Mouse (Mus musculus) stomach, embryonic 14.5 days (tissue): ENCODE results near the gene Ap2b1. TPM values are rescaled to one million over a fixed set of nuclear protein-coding genes. Genes with fewer than 3 reads are reported as not detected.
"Not testable (repeated sequence)": the region's sequence is repeated elsewhere in the genome, so short reads cannot be mapped to it uniquely, and the experiment has no call there.

Source experiments
- ATAC-seq: fragments of 200-750 bp; cut with Nextera tagmentation; 2 replicates; pipeline ENCODE4 v1.8.0; 2017; ENCODE audit warnings: low read depth, moderate TSS enrichment; ENCODE audit not compliant: insufficient number of reproducible peaks, insufficient read depth, low FRiP score
- H3K27ac ChIP-seq: fragments of 300-500 bp; sonication (generic); 2 replicates; pipeline ENCODE4 v1.5.1; 2014; ENCODE audit warnings: mild to moderate bottlenecking, low read length, moderate library complexity, mixed read lengths
- H3K27me3 ChIP-seq: fragments of 300-500 bp; sonication (generic); 2 replicates; pipeline ENCODE4 v1.6.1; 2014; ENCODE audit warnings: low read length, control low read depth, mixed read lengths; ENCODE audit not compliant: control insufficient read depth, insufficient read depth
- H3K36me3 ChIP-seq: fragments of 300-500 bp; sonication (generic); 2 replicates; pipeline ENCODE4 v1.6.1; 2014; ENCODE audit warnings: mild to moderate bottlenecking, control low read depth, low read length, moderate library complexity, mixed read lengths; ENCODE audit not compliant: control insufficient read depth, insufficient read depth
- H3K4me1 ChIP-seq: fragments of 300-500 bp; sonication (generic); 2 replicates; pipeline ENCODE4 v1.6.1; 2014; ENCODE audit warnings: low read length, control low read depth, mixed read lengths; ENCODE audit not compliant: control insufficient read depth, insufficient read depth
- H3K4me2 ChIP-seq: fragments of 300-500 bp; sonication (generic); replicated peaks from 2 replicates; pipeline ENCODE4 v1.6.1; 2014; ENCODE audit warnings: low read depth, low read length, control low read depth
- H3K4me3 ChIP-seq: fragments of 300-500 bp; sonication (generic); 2 replicates; pipeline ENCODE4 v1.5.1; 2014; ENCODE audit warnings: low read depth, low read length, control low read depth
- H3K9ac ChIP-seq: fragments of 300-500 bp; sonication (generic); replicated peaks from 2 replicates; pipeline ENCODE4 v1.6.1; 2014; ENCODE audit warnings: low read depth, mild to moderate bottlenecking, control low read depth, low read length, moderate library complexity, mixed read lengths
- H3K9me3 ChIP-seq: fragments of 300-500 bp; sonication (generic); 2 replicates; pipeline ENCODE4 v1.6.1; 2016; ENCODE audit warnings: low read depth, low read length, control low read depth; ENCODE audit not compliant: control insufficient read depth
- WGBS: fragments of 180-500 bp; shearing (Covaris S2); extraction: QIAGEN DNeasy Blood & Tissue Kit; methylation state at CpG from one replicate; pipeline ENCODE4 v1.1.7; 2014; 5-methylcytosine and 5-hydroxymethylcytosine counted together
- polyA plus RNA-seq: library from polyadenylated mRNA; unstranded; fragments of >200 nt; fragmentation: Nextera tagmentation; extraction: Ambion mirVana; gene quantifications from 2 replicates; pipeline ENCODE4 v1.2.1, GENCODE M21; 2014

Gene Ap2b1
- polyA plus RNA-seq, 1 experiment from 2014 or later: 68.6 TPM

DNA sequence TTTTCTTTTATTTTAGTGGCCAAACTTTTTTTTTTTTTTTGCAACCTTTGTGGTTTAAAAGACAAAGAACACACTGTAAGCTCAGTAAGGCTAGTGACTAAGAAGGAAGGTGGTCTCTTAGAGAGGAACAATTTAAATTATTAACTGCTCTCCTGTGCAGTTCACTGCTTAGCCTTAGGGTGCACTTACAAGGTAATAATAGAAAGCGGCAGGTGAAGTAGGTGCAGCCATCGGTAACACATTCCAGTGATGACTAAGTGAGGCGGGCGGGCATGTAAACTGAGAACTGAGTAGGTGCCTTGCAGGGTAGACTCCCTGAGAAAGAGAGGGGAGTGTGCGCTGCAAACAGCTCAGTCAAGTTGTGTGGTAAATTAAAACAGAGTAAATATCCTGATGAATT, 4.9 kb downstream of the Ap2b1 start:
- ATAC-seq: no peak
- peak overlapping the region; percentile 97 for H3K4me3 ChIP-seq

DNA sequence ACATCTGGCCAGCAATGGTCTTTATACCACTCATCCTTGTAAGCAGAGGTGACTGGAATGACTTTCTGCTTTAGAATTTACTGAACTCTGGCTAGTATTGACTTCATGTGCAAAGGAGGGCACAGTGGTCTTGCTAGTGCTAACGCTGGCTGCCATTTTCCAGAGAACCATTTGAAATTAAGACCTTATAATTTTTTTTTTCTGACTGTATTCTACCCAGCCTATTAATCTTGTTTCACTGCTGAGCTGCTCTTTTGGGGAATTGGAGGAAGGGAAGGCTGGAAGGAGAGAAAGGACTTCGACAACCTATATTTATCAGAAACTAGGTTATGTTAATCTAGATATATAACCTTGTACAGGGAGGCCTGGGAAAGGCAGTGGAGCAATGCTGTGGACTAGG, 5.7 kb downstream of the Ap2b1 start:
- Histone ChIP-seq H3K27me3 (no peaks in the 10 kb centered on the region), H3K4me3 (no peak overlapping the region; the same call in 1 of the 2 replicates), H3K36me3 (no peaks in the 10 kb centered on the region; the same call in 1 of the 2 replicates), H3K9ac (no peak overlapping the region), H3K4me1 (peaks cover 10% of the 10 kb centered on the region), H3K4me2 (peak overlapping the region; percentile 67), H3K9me3 (no peaks in the 10 kb centered on the region), H3K27ac (no peak overlapping the region)
- 87% methylated on average over 2 of the region's 2 CpGs for whole genome bisulfite sequencing
- no peak for ATAC-seq

More for the DNA sequence above, 4.9 kb downstream of the Ap2b1 start:
- Histone ChIP-seq H3K27me3 (no peaks in the 10 kb centered on the region), H3K9me3 (no peaks in the 10 kb centered on the region), H3K4me1 (peaks cover 10% of the 10 kb centered on the region), H3K4me2 (peak overlapping the region; percentile 67), H3K27ac (no peak overlapping the region), H3K36me3 (no peaks in the 10 kb centered on the region; the same call in 1 of the 2 replicates), H3K9ac (peak overlapping the region; percentile 90; the same call in 1 of the 2 replicates)
- 39% methylated on average over 5 of the region's 5 CpGs for WGBS

DNA sequence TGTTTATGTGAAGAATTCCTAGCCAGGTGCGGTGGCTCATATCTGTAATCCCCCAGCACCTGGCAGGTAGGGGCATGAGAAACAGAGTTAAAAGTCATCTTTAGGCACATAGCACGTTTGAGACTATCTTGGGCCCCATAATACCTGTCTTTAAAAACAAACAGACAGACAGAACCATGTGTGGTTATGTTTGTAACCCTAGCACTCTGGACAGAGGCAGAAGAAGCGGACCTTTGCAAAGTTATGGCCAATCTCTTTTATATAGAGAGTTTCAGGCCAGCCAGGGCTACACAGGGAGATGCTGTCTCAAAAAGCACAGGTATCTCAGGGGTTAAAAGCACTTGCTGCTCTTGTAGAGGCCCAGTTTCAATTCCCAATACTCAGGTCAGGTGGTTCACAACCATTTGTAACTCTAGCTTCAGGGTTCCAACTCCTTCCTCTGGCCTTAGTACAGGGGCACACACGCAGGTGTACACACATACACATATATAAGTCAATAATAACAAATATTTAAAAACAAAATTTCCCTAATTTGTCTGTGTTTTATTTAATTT, 8.0 kb downstream of the Ap2b1 start:
- H3K4me1 ChIP-seq: peaks cover 10% of the 10 kb centered on the region
- no peaks in the 10 kb centered on the region for H3K27me3 ChIP-seq
- H3K4me3 ChIP-seq: no peak overlapping the region
- H3K27ac ChIP-seq: no peak overlapping the region
- WGBS: 74% methylated on average over 4 of the region's 4 CpGs
- H3K4me2 ChIP-seq: no peak overlapping the region
- H3K9ac ChIP-seq: no peak overlapping the region
- H3K9me3 ChIP-seq: no peaks in the 10 kb centered on the region
- peaks cover 3% of the 10 kb centered on the region for H3K36me3 ChIP-seq
- ATAC-seq: no peak

DNA sequence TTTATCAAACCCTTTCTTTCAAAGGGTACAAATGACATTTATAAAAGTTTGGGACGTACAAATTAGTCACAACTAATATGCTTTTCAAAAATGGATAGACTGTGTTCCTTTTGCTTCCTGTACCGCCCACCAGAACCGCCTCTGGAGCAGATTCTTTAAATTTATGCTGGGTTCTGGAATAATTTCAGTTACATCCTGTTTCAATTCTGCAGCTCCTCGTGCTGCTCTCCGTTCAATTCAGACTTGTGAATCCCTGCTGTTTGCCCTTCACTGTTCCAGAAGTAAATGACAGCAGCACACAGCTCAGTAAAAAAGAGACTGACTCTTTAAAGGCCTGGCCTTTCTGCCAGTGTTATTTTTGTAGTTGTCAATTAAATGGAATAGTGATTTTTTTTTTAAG, 13.6 kb downstream of the Ap2b1 start:
- ATAC-seq: no peak
- Histone ChIP-seq H3K36me3 (peaks cover 7% of the 10 kb centered on the region), H3K27ac (no peak overlapping the region), H3K27me3 (no peaks in the 10 kb centered on the region), H3K4me3 (no peak overlapping the region), H3K4me1 (no peaks in the 10 kb centered on the region), H3K4me2 (no peak overlapping the region), H3K9ac (no peak overlapping the region), H3K9me3 (no peaks in the 10 kb centered on the region)
- WGBS: 83% methylated on average over 5 of the region's 5 CpGs

DNA sequence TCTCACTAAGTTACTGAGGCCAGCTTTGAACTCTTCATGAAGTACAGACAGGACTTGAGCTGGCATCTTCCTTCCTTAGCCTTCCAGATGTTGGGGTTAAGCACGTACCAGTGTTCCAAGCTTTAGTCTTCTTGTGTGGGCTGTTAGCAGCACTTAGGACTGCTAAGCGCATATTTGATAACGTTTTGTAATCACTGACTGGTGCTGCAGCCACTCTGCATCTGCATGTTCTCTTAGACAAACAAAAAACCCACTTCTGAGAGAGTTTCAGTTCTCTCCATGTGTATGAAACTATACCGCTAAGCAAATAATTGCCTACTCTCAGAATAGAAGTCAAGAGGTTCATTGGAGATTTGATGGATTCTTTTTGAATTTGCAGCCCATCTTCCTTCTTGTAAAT, 20.2 kb downstream of the Ap2b1 start:
- Histone ChIP-seq H3K4me1 (no peaks in the 10 kb centered on the region), H3K9me3 (no peaks in the 10 kb centered on the region), H3K36me3 (peaks cover 21% of the 10 kb centered on the region), H3K4me3 (no peak overlapping the region), H3K9ac (no peak overlapping the region), H3K27me3 (no peaks in the 10 kb centered on the region), H3K4me2 (no peak overlapping the region), H3K27ac (no peak overlapping the region)
- WGBS: 74% methylated on average over 4 of the region's 4 CpGs
- ATAC-seq: no peak

DNA sequence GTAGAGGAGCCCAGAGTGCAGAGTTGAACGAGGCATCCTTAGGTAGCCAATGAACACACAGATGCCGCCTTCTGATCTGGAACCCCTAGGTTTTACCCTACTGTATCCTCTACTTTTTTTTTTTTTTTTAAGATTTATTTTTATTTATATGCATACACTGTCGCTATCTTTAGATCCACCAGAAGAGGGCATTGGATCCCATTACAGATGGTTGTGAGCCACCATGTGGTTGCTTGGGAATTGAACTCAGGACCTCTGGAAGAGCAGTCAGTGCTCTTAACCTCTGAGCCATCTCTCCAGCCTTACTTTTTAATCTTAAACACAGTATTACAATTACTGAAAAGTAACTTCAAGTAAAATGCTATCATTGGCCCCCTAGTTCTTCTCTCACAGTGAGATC, 27.9 kb downstream of the Ap2b1 start:
- ATAC-seq, H3K9me3 ChIP-seq, H3K4me2 ChIP-seq, H3K4me1 ChIP-seq, H3K27me3 ChIP-seq, H3K4me3 ChIP-seq, H3K27ac ChIP-seq, H3K9ac ChIP-seq: not testable (repeated sequence)
- H3K36me3 ChIP-seq: peaks cover 49% of the 10 kb centered on the region
- 92% methylated on average over 3 of the region's 3 CpGs for WGBS

DNA sequence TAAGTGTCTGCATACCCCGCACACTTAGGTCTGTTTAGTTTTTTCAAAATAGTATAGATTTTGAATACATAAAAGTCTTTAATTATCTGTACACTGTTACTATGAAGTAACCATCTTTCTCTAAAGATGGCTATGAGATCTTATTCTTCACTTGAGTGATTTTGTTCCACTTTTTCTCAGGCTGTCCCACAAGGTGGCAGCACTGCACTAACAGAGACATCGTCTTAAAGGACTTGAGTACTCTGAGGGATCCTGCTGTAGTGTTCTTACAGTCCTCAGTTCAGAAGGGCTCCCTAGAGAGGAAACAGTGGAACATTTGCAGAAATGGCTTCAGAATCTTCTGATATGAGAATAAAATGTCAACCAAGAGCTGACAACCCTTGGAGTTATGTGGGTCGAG, 28.6 kb downstream of the Ap2b1 start:
- peaks cover 43% of the 10 kb centered on the region; the same call in 1 of the 2 replicates for H3K36me3 ChIP-seq
- H3K27me3 ChIP-seq: no peaks in the 10 kb centered on the region
- H3K4me1 ChIP-seq: no peaks in the 10 kb centered on the region
- no peak overlapping the region for H3K4me2 ChIP-seq
- H3K9ac ChIP-seq: no peak overlapping the region
- WGBS: 65% methylated on average over 3 of the region's 3 CpGs
- ATAC-seq: no peak
- no peak overlapping the region for H3K27ac ChIP-seq
- H3K4me3 ChIP-seq: no peak overlapping the region
- H3K9me3 ChIP-seq: no peaks in the 10 kb centered on the region

DNA sequence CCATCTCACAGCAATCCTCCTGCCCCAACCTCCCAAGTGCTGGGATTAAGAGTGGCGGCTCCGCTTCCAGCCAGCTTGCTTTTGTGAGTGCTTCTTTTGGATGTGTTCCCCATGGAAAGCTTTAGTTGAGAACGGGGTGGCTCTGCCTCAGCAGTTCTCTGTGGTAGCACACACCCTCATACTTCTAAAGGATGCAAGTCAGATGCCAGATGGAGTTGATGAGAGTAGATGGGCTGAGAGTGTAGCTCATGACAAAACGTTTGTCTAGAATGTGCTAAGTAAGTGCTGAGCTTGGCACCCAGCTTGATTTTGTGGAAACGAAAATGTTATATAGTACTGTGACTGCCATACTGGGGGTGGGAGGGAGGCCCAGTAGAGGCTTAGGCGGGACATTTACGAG, 37.0 kb downstream of the Ap2b1 start:
- Histone ChIP-seq H3K27ac (no peak overlapping the region), H3K36me3 (peaks cover 63% of the 10 kb centered on the region), H3K27me3 (no peaks in the 10 kb centered on the region), H3K9ac (no peak overlapping the region), H3K9me3 (no peaks in the 10 kb centered on the region), H3K4me3 (no peak overlapping the region), H3K4me2 (no peak overlapping the region), H3K4me1 (no peaks in the 10 kb centered on the region)
- no peak for ATAC-seq
- 87% methylated on average over 7 of the region's 7 CpGs for WGBS

DNA sequence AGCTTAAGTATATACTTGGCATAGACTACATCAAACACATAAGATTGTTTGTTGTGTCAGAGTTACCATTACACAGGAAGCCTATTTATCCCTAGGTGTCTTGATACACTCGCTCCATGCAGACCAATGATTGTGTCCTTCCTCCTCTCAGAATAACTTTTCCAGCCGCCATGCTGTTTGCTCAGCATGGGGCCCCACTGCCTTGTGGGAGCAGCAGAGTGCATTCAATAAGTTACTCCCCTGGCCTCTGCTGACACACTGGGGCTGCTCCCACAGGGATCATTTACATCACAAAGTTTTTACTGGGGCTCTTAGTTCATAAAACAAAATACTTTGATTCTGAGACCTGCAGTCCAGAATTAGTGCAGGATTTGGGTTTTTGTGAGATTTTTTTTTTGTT, 40.9 kb downstream of the Ap2b1 start:
- no peak overlapping the region for H3K4me2 ChIP-seq
- no peak overlapping the region for H3K27ac ChIP-seq
- H3K9me3 ChIP-seq: no peaks in the 10 kb centered on the region
- H3K4me1 ChIP-seq: no peaks in the 10 kb centered on the region
- H3K4me3 ChIP-seq: no peak overlapping the region
- H3K36me3 ChIP-seq: peaks cover 73% of the 10 kb centered on the region
- no peak overlapping the region for H3K9ac ChIP-seq
- no peak for ATAC-seq
- 78% methylated on average over 2 of the region's 2 CpGs for WGBS
- H3K27me3 ChIP-seq: no peaks in the 10 kb centered on the region
